Mouse (Mus musculus) urinary bladder, postnatal 25 days (tissue): ENCODE measurements around the gene Tlnrd1.

Experiments used
- DNase-seq: peaks from one replicate; pipeline ENCODE4 v3.0.0; 2022; ENCODE audit warnings: low spot score

The Tlnrd1 gene

DNA sequence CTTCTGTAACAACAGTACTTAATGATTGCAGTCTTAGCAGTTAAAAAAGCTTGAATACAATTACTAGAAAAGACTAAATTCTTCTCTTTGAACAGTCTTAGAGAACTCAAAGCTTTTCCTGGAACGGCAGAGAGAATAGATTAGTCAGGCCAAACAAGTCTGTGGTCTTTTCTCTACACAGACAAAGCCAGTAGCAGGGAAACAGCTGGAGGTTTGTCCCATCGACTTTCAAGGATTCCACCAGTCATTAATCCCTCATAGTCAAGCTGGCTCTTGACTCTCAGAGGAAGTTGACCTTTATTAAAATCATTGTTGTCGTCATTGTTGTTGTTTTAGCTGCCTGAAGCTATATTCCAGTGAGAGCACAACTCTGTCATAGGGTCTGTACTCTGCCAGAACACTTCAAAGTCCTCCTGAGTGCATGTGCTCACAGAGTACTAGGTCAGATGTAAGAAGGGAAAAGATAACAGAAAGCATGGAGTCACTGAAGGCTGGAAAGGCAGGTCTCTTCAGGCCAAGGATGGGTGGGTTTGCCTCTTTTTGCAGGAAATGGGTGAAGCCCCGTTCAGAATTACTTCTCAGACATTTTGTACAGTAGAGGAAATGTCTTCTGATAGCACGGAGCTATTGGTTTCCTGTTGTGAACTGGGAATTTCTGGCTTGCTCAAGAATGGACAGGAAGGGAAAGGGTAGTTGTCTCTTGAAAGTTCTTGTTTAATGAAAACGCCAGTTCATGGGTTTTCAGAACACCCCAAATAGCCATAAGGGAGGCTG is 41.4 kb downstream of the Tlnrd1 start:
- no peak for DNase-seq

DNA sequence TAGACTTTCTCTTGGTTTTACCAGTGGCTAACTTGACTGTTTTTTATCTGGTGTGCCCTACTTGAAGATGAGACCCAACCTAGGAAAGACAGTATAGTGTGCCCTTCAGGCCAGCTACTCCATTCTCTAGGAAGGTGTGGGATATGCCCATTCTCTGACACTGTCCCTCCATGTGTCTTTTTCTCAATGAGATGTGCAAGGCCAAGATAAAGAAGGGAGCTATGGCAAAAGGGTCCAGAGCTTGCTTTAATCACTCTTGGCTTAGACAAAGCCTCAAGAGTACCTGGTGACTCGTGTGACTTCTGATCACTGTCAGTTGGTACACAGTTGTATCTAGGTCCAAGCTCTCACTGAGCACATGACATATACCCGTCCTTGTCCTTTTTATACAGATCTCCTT is 44.0 kb downstream of the Tlnrd1 start:
- no peak for DNase-seq

DNA sequence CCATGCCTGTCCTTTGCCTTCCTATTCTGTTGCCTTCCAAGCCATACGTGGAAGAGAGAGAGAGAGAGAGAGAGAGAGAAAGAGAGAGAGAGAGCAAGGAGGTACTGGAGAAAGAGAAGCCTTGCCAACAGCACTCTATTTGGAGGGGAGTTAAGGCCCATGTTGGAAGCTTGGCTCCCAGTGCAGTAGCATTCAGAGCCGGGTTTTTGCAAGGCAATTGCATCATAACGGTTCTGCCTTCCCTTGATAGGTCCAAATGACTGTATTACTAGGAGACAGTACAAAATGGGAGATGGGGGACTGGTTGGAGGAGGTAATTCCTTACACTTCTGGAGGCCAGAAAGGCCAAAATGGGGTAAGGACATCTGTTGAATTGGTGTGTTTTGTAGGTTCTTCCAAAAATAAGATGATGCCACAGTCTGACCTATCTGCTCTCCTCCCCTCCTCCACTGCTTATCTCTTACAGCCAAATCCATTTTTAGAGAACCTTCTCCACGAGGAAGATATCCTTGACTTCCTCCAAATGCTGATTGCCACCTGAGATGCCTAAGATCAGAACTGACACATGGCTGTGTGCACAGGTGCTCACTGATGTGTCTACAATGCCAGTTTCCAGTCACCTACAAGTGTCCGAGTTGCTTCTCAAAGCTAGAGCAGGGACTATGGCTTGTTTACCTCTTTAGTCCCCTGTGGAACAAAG is 45.4 kb downstream of the Tlnrd1 start:
- no peak for DNase-seq
